Mouse (Mus musculus): Measurements from ENCODE around the gene Cfap298. TPM values are rescaled to one million over a fixed set of nuclear protein-coding genes. Genes with fewer than 3 reads are reported as not detected.
A peak's percentile ranks its signal among the peaks of the same experiment; 100 is the strongest.

Cfap298 gene
- 17.7 and 19.5 TPM in 2 replicates for polyA plus RNA-seq (2011; ENCODE audit: insufficient read depth, insufficient read length, low replicate concordance, missing spikeins)

DNA sequence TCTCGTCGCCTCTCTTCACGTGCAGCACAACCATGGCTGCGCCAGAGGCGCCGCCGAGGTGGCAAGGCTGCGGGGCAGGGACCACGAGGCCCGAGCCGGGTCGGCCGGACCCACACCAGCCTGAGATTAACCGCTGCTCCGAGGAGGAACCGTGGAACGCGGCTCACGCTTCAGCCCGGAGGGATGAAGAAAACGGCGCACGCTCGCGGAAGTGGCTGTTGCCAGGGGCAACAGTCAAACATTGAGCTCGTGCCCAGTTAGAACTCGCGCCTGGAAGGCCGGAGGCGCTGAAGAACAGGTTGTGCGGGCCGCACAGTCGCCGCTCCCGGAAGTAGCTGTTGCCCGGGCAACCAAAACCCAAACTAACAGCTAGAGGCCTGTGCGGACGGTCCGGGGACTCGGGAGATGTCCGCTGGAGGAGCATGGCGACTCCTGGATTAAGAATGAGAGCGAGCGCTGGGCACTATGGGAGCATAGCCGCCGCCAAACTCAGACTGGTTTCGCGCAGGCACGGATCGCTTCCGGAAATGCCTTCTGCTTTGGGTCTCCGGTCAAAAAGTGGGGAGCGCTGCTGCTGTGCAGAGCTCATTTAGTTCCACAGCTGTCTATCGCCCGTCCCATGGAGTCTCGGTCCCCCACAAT, at the start of gene Cfap298:
TSS of gene Cfap298 (minus strand) at position 428 of the 642 bp plus-strand sequence.
- under 1% methylated on average over 56 of the region's 56 CpGs for WGBS
- no peak for TF ChIP-seq CTCF (IDR thresholded peaks at IDR 0.05; ENCODE audit: control insufficient read depth, insufficient read depth, low read length)
- TF ChIP-seq POLR2A (IDR thresholded peaks at IDR 0.05; ENCODE audit: borderline replicate concordance, control insufficient read depth, low read depth, low read length) = peak; percentile 57; the same call in 1 of the 2 replicates

GRCm38 (mm10) chr16:90971004-90971403, 36.1 kb upstream of the Cfap298 start:
- no peak overlapping the region for H3K27ac ChIP-seq (ENCODE audit: control insufficient read depth, insufficient read depth, low read depth, low read length, poor library complexity)
- no peak overlapping the region for H3K4me3 ChIP-seq (replicated peaks; ENCODE audit: control insufficient read depth, low read depth, low read length)
- TF ChIP-seq CTCF (IDR thresholded peaks at IDR 0.05; ENCODE audit: control insufficient read depth, insufficient read depth, low read length) (no peak), POLR2A (IDR thresholded peaks at IDR 0.05; ENCODE audit: borderline replicate concordance, control insufficient read depth, low read depth, low read length) (no peak)
- WGBS = 90% methylated on average over 6 of the region's 6 CpGs
- no peaks in the 10 kb centered on the region for H3K4me1 ChIP-seq (ENCODE audit: control insufficient read depth, insufficient read depth, low read length)

More for the DNA sequence above, at the start of gene Cfap298:
- Histone ChIP-seq H3K4me1 (ENCODE audit: control insufficient read depth, insufficient read depth, low read length) (no peaks in the 10 kb centered on the region), H3K4me3 (replicated peaks; ENCODE audit: control insufficient read depth, low read depth, low read length) (peak within 1 kb of the TSS; percentile 72), H3K27ac (ENCODE audit: control insufficient read depth, insufficient read depth, low read depth, low read length, poor library complexity) (peak within 1 kb of the TSS; percentile 59; the same call in 1 of the 2 replicates)

DNA sequence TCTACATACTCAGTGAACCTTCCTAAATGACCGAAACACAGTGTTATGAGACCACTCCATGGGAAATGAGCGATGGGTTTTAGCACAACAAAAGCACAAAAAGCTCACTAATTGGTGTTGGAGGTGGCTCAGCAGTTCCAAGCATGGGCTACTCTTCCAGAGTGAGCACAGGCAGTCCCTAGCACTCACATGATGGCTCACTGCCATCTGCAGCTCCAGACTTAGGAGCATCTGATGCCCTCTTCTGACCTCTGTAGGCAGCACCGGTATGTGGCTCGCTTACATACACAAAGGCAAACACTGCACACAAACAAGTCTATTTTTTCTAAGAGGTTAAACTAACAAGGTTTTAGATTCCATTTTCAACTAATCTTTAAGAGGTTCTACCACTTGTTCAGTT, 31.3 kb upstream of the Cfap298 start:
- peaks cover 2% of the 10 kb centered on the region; the same call in 1 of the 2 replicates for H3K4me1 ChIP-seq (ENCODE audit: control insufficient read depth, insufficient read depth, low read length)
- H3K4me3 ChIP-seq (replicated peaks; ENCODE audit: control insufficient read depth, low read depth, low read length) = no peak overlapping the region
- no peak overlapping the region for H3K27ac ChIP-seq (ENCODE audit: control insufficient read depth, insufficient read depth, low read depth, low read length, poor library complexity)
- TF ChIP-seq POLR2A (IDR thresholded peaks at IDR 0.05; ENCODE audit: borderline replicate concordance, control insufficient read depth, low read depth, low read length) (no peak), CTCF (IDR thresholded peaks at IDR 0.05; ENCODE audit: control insufficient read depth, insufficient read depth, low read length) (no peak)
- 88% methylated on average over 4 of the region's 4 CpGs for WGBS

GRCm38 (mm10) chr16:90964302-90964701, 29.4 kb upstream of the Cfap298 start:
- 73% methylated on average over 10 of the region's 10 CpGs for WGBS
- peak overlapping the region; percentile 61; the same call in 1 of the 2 replicates for H3K27ac ChIP-seq (ENCODE audit: control insufficient read depth, insufficient read depth, low read depth, low read length, poor library complexity)

DNA sequence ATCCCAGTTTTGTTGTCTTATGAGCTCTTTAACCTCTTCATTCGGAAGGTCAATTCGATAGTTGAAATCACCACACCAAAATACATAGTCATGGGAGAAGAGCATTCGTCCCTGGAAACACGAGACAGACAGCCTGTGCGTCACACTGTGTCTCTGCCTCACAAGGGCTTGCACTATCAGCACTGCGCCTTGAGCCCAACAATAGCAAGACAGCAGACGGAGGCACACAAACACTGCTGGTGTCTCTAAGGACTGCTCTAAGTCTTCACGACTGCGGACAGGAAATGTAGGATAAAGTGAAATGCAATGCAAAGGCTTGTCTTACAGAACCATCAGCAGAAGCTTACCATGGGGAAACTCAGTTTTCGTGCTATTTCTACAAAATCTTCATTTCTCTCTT, 29.0 kb upstream of the Cfap298 start:
- H3K4me1 ChIP-seq (ENCODE audit: control insufficient read depth, insufficient read depth, low read length) = peaks cover 2% of the 10 kb centered on the region; the same call in 1 of the 2 replicates
- no peak for TF ChIP-seq CTCF (IDR thresholded peaks at IDR 0.05; ENCODE audit: control insufficient read depth, insufficient read depth, low read length)
- TF ChIP-seq POLR2A (IDR thresholded peaks at IDR 0.05; ENCODE audit: borderline replicate concordance, control insufficient read depth, low read depth, low read length) = no peak
- 84% methylated on average over 10 of the region's 10 CpGs for WGBS
- H3K27ac ChIP-seq (ENCODE audit: control insufficient read depth, insufficient read depth, low read depth, low read length, poor library complexity) = no peak overlapping the region
- no peak overlapping the region for H3K4me3 ChIP-seq (replicated peaks; ENCODE audit: control insufficient read depth, low read depth, low read length)

More at GRCm38 (mm10) chr16:90964302-90964701, 29.4 kb upstream of the Cfap298 start:
- Histone ChIP-seq H3K4me1 (ENCODE audit: control insufficient read depth, insufficient read depth, low read length) (peaks cover 2% of the 10 kb centered on the region; the same call in 1 of the 2 replicates), H3K4me3 (replicated peaks; ENCODE audit: control insufficient read depth, low read depth, low read length) (no peak overlapping the region)
- TF ChIP-seq POLR2A (IDR thresholded peaks at IDR 0.05; ENCODE audit: borderline replicate concordance, control insufficient read depth, low read depth, low read length) (no peak), CTCF (IDR thresholded peaks at IDR 0.05; ENCODE audit: control insufficient read depth, insufficient read depth, low read length) (no peak)

DNA sequence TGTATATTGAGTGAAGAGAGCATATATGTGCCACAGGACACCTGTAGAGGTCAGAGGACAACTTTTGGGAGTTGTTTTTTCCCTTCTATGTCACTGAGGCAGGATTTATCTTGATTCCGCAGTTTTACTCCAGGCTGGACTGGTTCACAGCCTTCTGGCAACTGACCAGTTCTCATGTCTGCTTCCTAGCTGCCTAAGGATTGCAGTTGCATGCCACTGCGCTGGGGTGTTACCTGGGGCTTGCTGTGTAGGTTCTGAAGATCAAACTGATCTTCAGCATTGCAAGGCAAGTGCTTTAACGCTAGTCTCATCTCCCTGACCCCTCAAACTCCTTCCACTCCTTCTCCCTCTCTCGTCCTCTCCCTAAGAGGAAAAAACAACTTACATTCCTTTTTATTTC, 28.3 kb upstream of the Cfap298 start:
- TF ChIP-seq CTCF (IDR thresholded peaks at IDR 0.05; ENCODE audit: control insufficient read depth, insufficient read depth, low read length) = no peak
- TF ChIP-seq POLR2A (IDR thresholded peaks at IDR 0.05; ENCODE audit: borderline replicate concordance, control insufficient read depth, low read depth, low read length) = no peak
- peaks cover 2% of the 10 kb centered on the region; the same call in 1 of the 2 replicates for H3K4me1 ChIP-seq (ENCODE audit: control insufficient read depth, insufficient read depth, low read length)
- no peak overlapping the region for H3K4me3 ChIP-seq (replicated peaks; ENCODE audit: control insufficient read depth, low read depth, low read length)
- 87% methylated on average over 4 of the region's 4 CpGs for WGBS
- no peak overlapping the region for H3K27ac ChIP-seq (ENCODE audit: control insufficient read depth, insufficient read depth, low read depth, low read length, poor library complexity)

GRCm38 (mm10) chr16:90958301-90959085, 23.6 kb upstream of the Cfap298 start:
- no peak overlapping the region for H3K4me3 ChIP-seq (replicated peaks; ENCODE audit: control insufficient read depth, low read depth, low read length)
- TF ChIP-seq CTCF (IDR thresholded peaks at IDR 0.05; ENCODE audit: control insufficient read depth, insufficient read depth, low read length) = no peak
- TF ChIP-seq POLR2A (IDR thresholded peaks at IDR 0.05; ENCODE audit: borderline replicate concordance, control insufficient read depth, low read depth, low read length) = no peak
- H3K27ac ChIP-seq (ENCODE audit: control insufficient read depth, insufficient read depth, low read depth, low read length, poor library complexity) = no peak overlapping the region
- no peaks in the 10 kb centered on the region for H3K4me1 ChIP-seq (ENCODE audit: control insufficient read depth, insufficient read depth, low read length)
- WGBS = 95% methylated on average over 5 of the region's 5 CpGs

- TF ChIP-seq POLR2A (IDR thresholded peaks at IDR 0.05; ENCODE audit: borderline replicate concordance, control insufficient read depth, low read depth, low read length) (no peak), CTCF (IDR thresholded peaks at IDR 0.05; ENCODE audit: control insufficient read depth, insufficient read depth, low read length) (no peak)
- 83% methylated on average over 6 of the region's 6 CpGs for WGBS
- H3K4me3 ChIP-seq (replicated peaks; ENCODE audit: control insufficient read depth, low read depth, low read length) = no peak overlapping the region
- no peak overlapping the region for H3K27ac ChIP-seq (ENCODE audit: control insufficient read depth, insufficient read depth, low read depth, low read length, poor library complexity)
- no peaks in the 10 kb centered on the region for H3K4me1 ChIP-seq (ENCODE audit: control insufficient read depth, insufficient read depth, low read length)
Measured at GRCm38 (mm10) chr16:90955494-90955893, 20.6 kb upstream of the Cfap298 start.

Data from bone marrow, adult 2 months (tissue).